Mouse (Mus musculus): ENCODE data around the gene Alpk3.

Gene Alpk3

DNA sequence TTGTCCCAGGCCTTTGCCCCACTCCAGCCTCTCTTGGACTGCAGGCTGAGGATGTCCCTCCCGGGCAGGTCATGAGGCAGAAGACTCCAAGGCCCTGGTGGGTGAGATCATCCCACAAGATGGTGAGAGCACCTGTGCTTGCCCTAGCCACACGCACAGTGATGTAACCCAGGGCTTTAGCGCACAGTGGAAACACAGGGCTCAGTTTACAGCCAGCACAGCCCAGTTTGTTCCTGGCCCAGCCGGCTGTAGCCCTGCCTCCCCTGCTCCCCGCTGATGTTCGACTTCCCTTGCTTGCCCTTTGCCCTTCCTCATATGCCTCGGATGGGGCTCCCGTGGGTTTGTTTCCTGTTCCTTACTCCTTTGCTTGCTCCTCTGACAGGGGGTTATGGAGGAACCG, 17.1 kb downstream of the Alpk3 start:
- no peak for DNase-seq (ENCODE audit: low spot score in 2 of 2)

DNA sequence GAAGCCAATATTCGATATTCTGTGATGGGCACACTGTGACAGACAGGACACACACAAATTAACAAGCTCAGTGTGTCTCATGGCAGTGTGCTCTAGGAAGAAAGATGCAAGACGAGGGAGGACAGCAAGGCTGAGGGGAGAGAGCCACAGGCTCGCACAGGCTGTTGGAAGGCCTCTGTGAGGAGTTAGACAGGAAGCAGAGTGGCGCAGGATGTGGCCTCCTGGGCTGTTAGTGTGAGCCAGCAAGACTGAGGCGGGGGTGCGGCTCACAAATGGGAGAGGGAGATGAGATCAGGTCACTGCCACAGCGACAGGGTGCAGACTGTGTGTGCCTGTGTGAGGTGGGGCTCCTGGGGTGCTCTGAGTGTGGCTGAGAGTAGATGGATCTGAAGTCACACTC, 17.9 kb downstream of the Alpk3 start:
- peak; percentile 60 to 65 for DNase-seq (ENCODE audit: low spot score in 2 of 2)

- DNase-seq (ENCODE audit: low spot score in 2 of 2): no peak
Measured at GRCm38 (mm10) chr7:81075732-81076131, 18.3 kb downstream of the Alpk3 start.

- no peak for DNase-seq (ENCODE audit: low spot score in 2 of 2)
Measured at GRCm38 (mm10) chr7:81077009-81077408, 19.6 kb downstream of the Alpk3 start.

DNA sequence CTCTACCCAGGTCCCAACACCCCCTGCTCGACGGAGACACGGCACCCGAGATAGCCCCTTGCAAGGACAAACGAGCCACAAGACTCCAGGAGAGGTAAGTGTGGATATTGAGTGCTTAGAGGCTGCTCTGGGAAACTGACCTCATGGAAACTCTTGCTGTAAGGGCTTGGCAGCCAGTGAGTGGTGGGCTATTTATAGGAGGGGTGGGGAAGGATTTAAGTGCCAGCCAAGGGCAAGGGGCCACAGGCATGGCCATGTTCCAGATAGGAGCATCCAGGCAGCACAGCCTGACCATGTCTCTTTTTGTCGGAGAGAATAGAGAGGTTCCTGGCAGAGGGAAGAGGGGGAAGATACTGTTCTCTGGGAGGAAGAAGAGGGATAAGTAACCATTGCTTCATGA, 21.3 kb downstream of the Alpk3 start:
- DNase-seq (ENCODE audit: low spot score in 2 of 2): no peak

DNA sequence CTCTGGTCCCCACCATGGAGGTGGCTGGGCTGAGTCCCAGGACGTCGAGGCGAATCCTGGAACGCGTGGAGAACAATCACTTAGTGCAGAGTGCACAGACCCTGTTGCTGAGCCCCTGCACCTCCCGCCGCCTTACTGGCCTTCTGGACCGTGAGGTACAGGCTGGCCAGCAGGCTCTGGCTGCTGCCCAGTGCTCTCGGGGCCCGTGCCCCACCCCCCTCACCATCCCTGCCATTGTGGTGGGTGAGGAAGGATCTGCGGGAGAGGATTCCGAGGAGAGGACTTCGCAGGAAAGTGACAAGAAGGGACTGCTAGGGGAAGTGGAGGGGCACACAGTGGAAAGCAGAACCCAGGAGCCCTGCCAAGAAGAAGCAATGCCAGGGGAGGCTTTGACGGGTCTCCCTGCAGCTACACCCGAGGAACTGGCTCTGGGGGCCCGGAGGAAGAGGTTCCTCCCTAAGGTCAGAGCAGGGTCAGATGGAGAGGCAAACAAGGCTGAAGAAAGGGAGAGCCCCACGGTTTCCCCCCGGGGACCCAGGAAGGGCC, 36.1 kb downstream of the Alpk3 start:
- DNase-seq (ENCODE audit: low spot score in 2 of 2): no peak

- no peak for DNase-seq (ENCODE audit: low spot score in 2 of 2)
Measured at GRCm38 (mm10) chr7:81094104-81094757, 36.8 kb downstream of the Alpk3 start.

- DNase-seq (ENCODE audit: low spot score in 2 of 2): no peak
Measured at GRCm38 (mm10) chr7:81100341-81100740, 42.9 kb downstream of the Alpk3 start.

- no peak for DNase-seq (ENCODE audit: low spot score in 2 of 2)
Measured at GRCm38 (mm10) chr7:81102854-81103253, 45.5 kb downstream of the Alpk3 start.

DNA sequence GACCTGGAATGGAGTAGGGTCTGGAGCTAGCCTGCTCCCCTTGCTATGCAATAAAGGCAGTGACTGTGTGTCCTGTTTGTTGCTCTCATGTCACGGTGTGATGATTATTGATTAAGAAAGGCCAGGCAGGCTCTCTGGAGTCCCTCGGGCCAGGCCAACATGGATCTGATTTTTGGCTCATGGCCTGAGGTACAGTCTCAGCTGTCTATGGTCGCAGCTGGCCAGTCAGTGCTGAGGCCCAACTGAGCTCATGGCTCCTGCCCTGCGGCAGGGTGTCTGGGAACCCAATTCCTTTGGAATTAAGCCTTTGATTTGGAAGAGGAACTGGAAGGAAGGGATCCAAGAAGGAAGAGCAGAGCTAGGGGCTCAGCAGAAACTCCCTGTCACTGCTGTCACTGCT, 48.1 kb downstream of the Alpk3 start:
- no peak for DNase-seq (ENCODE audit: low spot score in 2 of 2)

- DNase-seq (ENCODE audit: low spot score in 2 of 2): no peak
Measured at GRCm38 (mm10) chr7:81108226-81108625, 50.8 kb downstream of the Alpk3 start.

- DNase-seq (ENCODE audit: low spot score in 2 of 2): no peak
Measured at GRCm38 (mm10) chr7:81109717-81110651, 52.6 kb downstream of the Alpk3 start.

DNA sequence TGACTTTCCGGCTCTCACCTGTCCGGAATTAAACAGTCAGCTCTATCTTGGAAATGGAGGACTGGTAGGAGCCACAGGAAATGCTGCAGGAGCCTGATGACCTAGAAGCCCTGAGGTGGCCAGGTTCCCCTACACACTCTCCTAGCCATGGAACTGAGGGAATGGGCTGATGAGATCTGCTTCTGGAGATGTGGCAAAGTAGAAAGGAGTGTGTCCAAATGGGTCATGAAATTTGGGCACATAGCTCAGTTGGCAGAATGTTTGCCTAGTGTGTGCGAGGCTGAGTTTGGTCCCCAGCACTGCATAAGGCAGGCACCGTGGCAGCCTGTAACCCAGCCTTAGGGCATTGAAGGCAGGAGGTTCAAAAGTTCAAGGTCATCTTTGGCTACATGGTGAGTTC, 53.4 kb downstream of the Alpk3 start:
- no peak for DNase-seq (ENCODE audit: low spot score in 2 of 2)

- DNase-seq (ENCODE audit: low spot score in 2 of 2): no peak
Measured at GRCm38 (mm10) chr7:81111729-81112128, 54.3 kb downstream of the Alpk3 start.

- DNase-seq (ENCODE audit: low spot score in 2 of 2): no peak
Measured at GRCm38 (mm10) chr7:81112686-81113360, 55.4 kb downstream of the Alpk3 start.

GRCm38 (mm10) chr7:81114555-81114954, 57.2 kb downstream of the Alpk3 start, which contains the start of gene Slc28a1:
Gene Slc28a1 (plus strand): TSS chr7:81114799.
- no peak for DNase-seq (ENCODE audit: low spot score in 2 of 2)

- DNase-seq (ENCODE audit: low spot score in 2 of 2): no peak
Measured at GRCm38 (mm10) chr7:81121099-81121498, 63.7 kb downstream of the Alpk3 start.

DNA sequence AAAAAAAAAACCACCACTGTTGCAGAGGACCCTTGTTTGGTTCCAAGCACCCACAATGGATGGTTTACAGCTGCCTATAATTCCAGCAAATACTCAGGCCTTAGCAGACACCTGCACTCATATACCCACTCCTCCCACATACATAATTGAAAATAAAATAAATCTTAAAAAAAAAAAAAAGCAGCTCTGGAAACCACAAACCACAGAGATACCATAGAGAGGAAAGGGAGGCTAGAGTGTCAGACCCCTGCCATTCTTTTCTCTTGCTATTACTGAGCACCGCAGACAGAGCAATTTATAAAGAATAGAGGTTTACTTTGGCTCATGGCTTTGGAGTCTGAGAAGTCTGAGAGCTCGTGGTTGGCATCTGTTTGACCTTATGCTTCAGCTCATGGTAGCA, 65.4 kb downstream of the Alpk3 start:
- no peak for DNase-seq (ENCODE audit: low spot score in 2 of 2)

DNA sequence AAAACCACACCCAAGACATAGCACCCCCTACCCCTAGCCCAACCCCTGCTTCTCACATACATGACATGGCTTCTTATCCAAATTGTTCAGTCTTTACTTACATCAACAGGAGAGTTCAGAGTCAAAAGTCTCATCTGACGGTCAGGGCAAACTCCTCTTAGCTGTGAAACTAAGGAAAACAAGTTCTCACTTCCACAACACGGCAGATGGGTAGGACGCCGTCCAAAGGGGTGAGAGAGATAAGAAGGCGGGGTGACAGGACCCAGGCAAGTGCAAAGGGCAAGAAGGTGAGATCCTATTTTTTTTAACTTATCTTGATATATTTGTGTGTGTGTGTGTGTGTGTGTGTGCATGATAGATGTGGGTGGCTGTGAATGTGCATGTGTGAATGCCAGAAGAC, 66.2 kb downstream of the Alpk3 start:
- no peak for DNase-seq (ENCODE audit: low spot score in 2 of 2)

- DNase-seq (ENCODE audit: low spot score in 2 of 2): no peak
Measured at GRCm38 (mm10) chr7:81124773-81125172, 67.4 kb downstream of the Alpk3 start.

DNA sequence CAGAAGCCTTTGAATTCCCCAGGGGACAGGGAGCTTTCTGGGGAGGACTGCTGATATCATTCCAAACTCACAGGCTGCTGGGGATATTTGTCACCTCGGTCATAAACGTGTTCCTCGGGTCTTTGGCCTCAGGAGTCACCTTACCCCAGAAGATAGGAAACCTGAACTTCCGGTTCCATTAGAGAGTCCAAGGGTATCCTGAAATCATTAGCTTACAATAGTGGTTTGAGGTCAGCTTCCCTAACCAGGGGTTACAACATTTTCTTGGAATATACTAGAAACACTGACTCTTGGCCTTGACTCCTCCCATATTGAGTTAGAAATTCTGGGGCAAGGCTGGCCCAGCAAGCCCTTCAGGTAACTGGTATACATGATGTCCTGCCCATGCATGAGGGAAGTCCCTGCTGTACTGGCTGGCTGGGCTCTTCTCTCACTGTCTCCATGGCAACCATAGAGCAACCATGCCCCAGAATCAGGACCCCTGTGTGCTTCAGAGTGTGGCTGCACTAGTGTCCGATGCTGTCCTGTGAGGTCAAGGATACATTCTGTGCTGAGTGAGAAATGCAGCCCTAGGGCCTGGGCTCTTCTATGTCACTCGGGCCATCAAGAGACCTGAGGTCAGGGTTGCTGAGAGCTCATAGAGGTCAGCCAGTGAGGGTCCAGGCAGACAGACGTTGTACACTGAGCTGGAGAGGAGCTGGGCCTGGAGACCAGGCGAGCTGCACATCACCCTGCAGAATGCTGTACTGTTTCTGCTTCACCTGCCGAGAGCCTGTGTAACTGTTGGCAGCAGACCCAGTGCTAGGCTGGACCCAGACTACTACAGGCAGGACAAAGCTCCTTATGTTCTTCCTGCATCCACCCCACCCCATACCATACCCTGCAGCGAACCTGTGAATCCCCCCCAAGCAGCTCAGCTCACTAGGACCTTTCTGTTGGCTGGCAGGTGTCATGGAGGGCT, 68.1 kb downstream of the Alpk3 start:
- no peak for DNase-seq (ENCODE audit: low spot score in 2 of 2)

All from natural killer cell, adult 2 months (primary cell).